Mouse (Mus musculus): ENCODE measurements around the gene Rsph14. TPM values are rescaled to one million over a fixed set of nuclear protein-coding genes. Genes with fewer than 3 reads are reported as not detected.

Rsph14 gene
- polyA plus RNA-seq, 1 experiment from 2014 or later, result 1.0 TPM

- peak overlapping the region; percentile 52 for H3K4me2 ChIP-seq
- no peak for ATAC-seq (ENCODE audit: low FRiP score)
- H3K9ac ChIP-seq, result no peak overlapping the region; the same call in 1 of the 2 replicates
- peaks cover 19% of the 10 kb centered on the region; the same call in 1 of the 2 replicates for H3K27me3 ChIP-seq
- H3K36me3 ChIP-seq, result no peaks in the 10 kb centered on the region
- H3K9me3 ChIP-seq, result no peaks in the 10 kb centered on the region
- peak overlapping the region; percentile 18 for H3K4me3 ChIP-seq
- peaks cover 10% of the 10 kb centered on the region for H3K4me1 ChIP-seq (replicated peaks)
- WGBS, result 18% methylated on average over 21 of the region's 21 CpGs
- no peak overlapping the region for H3K27ac ChIP-seq
These were observed 107.1 kb downstream of the Rsph14 start for GRCm38 (mm10) chr10:74925324-74925723.

- Histone ChIP-seq H3K9me3 (no peaks in the 10 kb centered on the region), H3K4me1 (replicated peaks) (peaks cover 10% of the 10 kb centered on the region), H3K4me2 (no peak overlapping the region), H3K27me3 (peaks cover 19% of the 10 kb centered on the region; the same call in 1 of the 2 replicates), H3K36me3 (no peaks in the 10 kb centered on the region), H3K9ac (no peak overlapping the region), H3K4me3 (no peak overlapping the region), H3K27ac (no peak overlapping the region)
- ATAC-seq (ENCODE audit: low FRiP score), result no peak
- WGBS, result 90% methylated on average over 14 of the region's 14 CpGs
These were observed 108.1 kb downstream of the Rsph14 start for GRCm38 (mm10) chr10:74924274-74924673.

- Histone ChIP-seq H3K4me3 (no peak overlapping the region), H3K27me3 (peaks cover 19% of the 10 kb centered on the region; the same call in 1 of the 2 replicates), H3K4me2 (no peak overlapping the region), H3K9me3 (no peaks in the 10 kb centered on the region), H3K27ac (no peak overlapping the region), H3K4me1 (replicated peaks) (peaks cover 10% of the 10 kb centered on the region), H3K9ac (no peak overlapping the region), H3K36me3 (no peaks in the 10 kb centered on the region)
- ATAC-seq (ENCODE audit: low FRiP score), result peak; percentile 63
- 59% methylated on average over 6 of the region's 6 CpGs for WGBS
These were observed 109.6 kb downstream of the Rsph14 start for GRCm38 (mm10) chr10:74922763-74923162.

GRCm38 (mm10) chr10:74921614-74922013 is 110.8 kb downstream of the Rsph14 start:
- Histone ChIP-seq H3K4me1 (replicated peaks) (peaks cover 10% of the 10 kb centered on the region), H3K9ac (no peak overlapping the region), H3K36me3 (no peaks in the 10 kb centered on the region), H3K27me3 (peaks cover 19% of the 10 kb centered on the region; the same call in 1 of the 2 replicates), H3K4me3 (no peak overlapping the region), H3K4me2 (no peak overlapping the region), H3K27ac (no peak overlapping the region), H3K9me3 (no peaks in the 10 kb centered on the region)
- no peak for ATAC-seq (ENCODE audit: low FRiP score)
- WGBS, result 84% methylated on average over 11 of the region's 11 CpGs

GRCm38 (mm10) chr10:74920853-74921567 is 111.4 kb downstream of the Rsph14 start:
- H3K36me3 ChIP-seq, result no peaks in the 10 kb centered on the region
- H3K4me2 ChIP-seq, result no peak overlapping the region
- H3K4me1 ChIP-seq (replicated peaks), result peaks cover 10% of the 10 kb centered on the region
- 52% methylated on average over 17 of the region's 17 CpGs for WGBS
- H3K27ac ChIP-seq, result no peak overlapping the region
- no peaks in the 10 kb centered on the region for H3K9me3 ChIP-seq
- no peak overlapping the region for H3K9ac ChIP-seq
- peak; percentile 45 for ATAC-seq (ENCODE audit: low FRiP score)
- peaks cover 17% of the 10 kb centered on the region; the same call in 1 of the 2 replicates for H3K27me3 ChIP-seq
- no peak overlapping the region for H3K4me3 ChIP-seq

- Histone ChIP-seq H3K4me1 (replicated peaks) (peaks cover 4% of the 10 kb centered on the region; the same call in 1 of the 2 replicates), H3K27me3 (peaks cover 9% of the 10 kb centered on the region; the same call in 1 of the 2 replicates), H3K4me2 (no peak overlapping the region), H3K36me3 (no peaks in the 10 kb centered on the region), H3K9ac (no peak overlapping the region), H3K9me3 (no peaks in the 10 kb centered on the region), H3K4me3 (no peak overlapping the region), H3K27ac (no peak overlapping the region)
- ATAC-seq (ENCODE audit: low FRiP score), result no peak
- WGBS, result 47% methylated on average over 5 of the region's 5 CpGs
These were observed 113.1 kb downstream of the Rsph14 start for GRCm38 (mm10) chr10:74919277-74919676.

GRCm38 (mm10) chr10:74908431-74908830 is 124.0 kb downstream of the Rsph14 start:
- no peak for ATAC-seq (ENCODE audit: low FRiP score)
- Histone ChIP-seq H3K4me2 (no peak overlapping the region), H3K4me3 (no peak overlapping the region), H3K9ac (no peak overlapping the region), H3K9me3 (no peaks in the 10 kb centered on the region), H3K4me1 (replicated peaks) (no peaks in the 10 kb centered on the region), H3K27me3 (no peaks in the 10 kb centered on the region), H3K36me3 (no peaks in the 10 kb centered on the region), H3K27ac (no peak overlapping the region)
- WGBS, result 81% methylated on average over 2 of the region's 2 CpGs

Other genes starting within 250 kb of the Rsph14 start
- gene Gnaz, start 65.4 kb downstream of the Rsph14 start, polyA plus RNA-seq (2015; fragmentation: Nextera tagmentation; extraction: Ambion mirVana), result 45.1 and 46.6 TPM in 2 replicates
- 14.4 and 15.7 TPM in 2 replicates for gene Rab36, start 4.5 kb upstream of the Rsph14 start, polyA plus RNA-seq (2015; fragmentation: Nextera tagmentation; extraction: Ambion mirVana)
- gene Bcr, start 28.0 kb upstream of the Rsph14 start, polyA plus RNA-seq (2015; fragmentation: Nextera tagmentation; extraction: Ambion mirVana), result 15.1 and 15.8 TPM in 2 replicates
- 33.9 and 34.6 TPM in 2 replicates for gene Specc1l, start 179.5 kb upstream of the Rsph14 start, polyA plus RNA-seq (2015; fragmentation: Nextera tagmentation; extraction: Ambion mirVana)